ENCODE assay signal across 8 mouse cellular contexts in the genomic region with DNA sequence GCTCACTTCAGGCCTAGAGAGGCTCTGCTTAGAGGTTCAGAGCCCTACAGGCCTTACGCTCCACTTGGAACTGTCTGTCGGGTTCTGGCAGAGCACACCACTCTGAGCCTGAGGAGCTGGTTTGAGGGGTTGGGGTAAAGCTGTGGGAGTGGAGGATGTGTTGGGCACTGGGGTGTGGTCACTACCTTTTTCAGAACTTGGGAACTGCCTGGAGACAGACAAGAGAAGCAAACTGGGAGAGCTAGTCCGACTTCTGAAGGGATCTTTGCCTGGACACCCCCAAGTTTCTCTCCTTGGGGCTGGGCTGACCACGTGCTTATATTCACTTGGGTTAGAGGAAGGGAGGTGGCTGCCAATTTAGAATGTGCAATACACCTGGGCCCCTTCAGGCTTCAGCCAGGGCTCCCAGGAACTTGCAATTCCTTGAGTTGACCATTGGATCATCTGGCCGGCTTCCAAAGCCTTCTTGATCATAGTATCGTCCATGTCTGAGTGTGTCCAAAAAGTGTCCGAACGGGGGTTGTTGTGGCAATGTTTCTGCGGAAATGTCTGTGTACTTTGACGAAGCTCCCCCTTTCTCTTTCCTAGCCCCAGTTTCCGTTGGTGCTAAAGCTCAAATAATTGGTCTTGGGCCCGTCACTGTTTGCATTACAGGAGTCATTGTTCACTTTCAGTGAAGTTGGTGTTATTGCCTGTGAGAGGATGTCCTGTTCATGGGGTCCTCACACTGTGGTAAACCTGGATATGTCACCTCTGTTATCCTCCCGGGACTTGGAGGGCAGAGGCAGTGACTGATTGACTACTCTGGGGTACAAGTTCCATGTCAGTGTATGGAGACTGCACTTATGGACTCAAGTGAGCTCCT. TPM values are rescaled to one million over a fixed set of nuclear protein-coding genes. Genes with fewer than 3 reads are reported as not detected.
DNase-seq lines count a peak whose midpoint lies in the region; ATAC-seq and TF ChIP-seq lines count a peak whose summit lies in the region.

No protein-coding gene starts in this region.

- DNase-seq in liver, adult 2 months (ENCODE audit: extremely low read depth, low read depth, low spot score) = no peak
- no peak for DNase-seq in liver
- DNase-seq in gastrocnemius, adult 2 months = peak; percentile 69
- DNase-seq in lung, postnatal 0 days (ENCODE audit: low spot score) = peak; percentile 55
- no peak for DNase-seq in left cerebral cortex, postnatal 25 days (ENCODE audit: low spot score in 2 of 2)
- DNase-seq in right cerebral cortex, postnatal 36 days (ENCODE audit: low spot score in 2 of 2) = no peak
- DNase-seq in cerebellum, adult 2 months = no peak

- WGBS in liver, adult 2 months = 69% methylated on average over 13 of the region's 13 CpGs
- 58% methylated on average over 13 of the region's 13 CpGs for WGBS in intestine, postnatal 0 days
- WGBS in lung, postnatal 0 days = 37% methylated on average over 13 of the region's 13 CpGs
- WGBS in cerebellum, adult 2 months = 78% methylated on average over 13 of the region's 13 CpGs

- H3K4me2 ChIP-seq in intestine, postnatal 0 days (replicated peaks; ENCODE audit: low read depth) = peak overlapping the region; percentile 87
- peak overlapping the region; percentile 71 for H3K4me2 ChIP-seq in lung, postnatal 0 days (replicated peaks; ENCODE audit: low read depth, low read length)

- no peak for TF ChIP-seq CTCF in liver, adult 2 months (IDR thresholded peaks at IDR 0.05; ENCODE audit: low read depth, low read length)
- TF ChIP-seq CTCF in gastrocnemius, adult 2 months (IDR thresholded peaks at IDR 0.05) = no peak
- no peak for TF ChIP-seq CTCF in intestine, postnatal 0 days (IDR thresholded peaks at IDR 0.05; ENCODE audit: low read depth)
- no peak for TF ChIP-seq CTCF in lung, postnatal 0 days (IDR thresholded peaks at IDR 0.05)
- TF ChIP-seq CTCF in cerebellum, adult 2 months (IDR thresholded peaks at IDR 0.05; ENCODE audit: borderline replicate concordance, insufficient read depth, low read depth, low read length) = no peak

- H3K27ac ChIP-seq in liver, adult 2 months (replicated peaks; ENCODE audit: insufficient read depth, low read depth, low read length) = no peak overlapping the region
- peak overlapping the region; percentile 100 for H3K27ac ChIP-seq in gastrocnemius, adult 2 months
- peak overlapping the region; percentile 31 for H3K27ac ChIP-seq in intestine, postnatal 0 days (ENCODE audit: low read depth, low read length)
- H3K27ac ChIP-seq in lung, postnatal 0 days (ENCODE audit: low read length) = peak overlapping the region; percentile 98
- no peak overlapping the region for H3K27ac ChIP-seq in cerebellum, adult 2 months (ENCODE audit: insufficient read depth, low read length)

- no peaks in the 10 kb centered on the region for H3K36me3 ChIP-seq in liver, adult 2 months (ENCODE audit: control insufficient read depth, insufficient read depth, low read length)
- H3K36me3 ChIP-seq in intestine, postnatal 0 days (ENCODE audit: control insufficient read depth, insufficient read depth) = 0 out of 2 replicates have a peak, but pooled peaks cover 5% of the 10 kb centered on the region
- H3K36me3 ChIP-seq in lung, postnatal 0 days (ENCODE audit: insufficient read depth, low read length) = no peaks in the 10 kb centered on the region

- H3K4me1 ChIP-seq in liver, adult 2 months (ENCODE audit: control insufficient read depth, insufficient read depth, low read length) = peaks cover 3% of the 10 kb centered on the region; the same call in 1 of the 2 replicates
- peaks cover 15% of the 10 kb centered on the region; the same call in 1 of the 2 replicates for H3K4me1 ChIP-seq in intestine, postnatal 0 days (replicated peaks; ENCODE audit: control insufficient read depth, insufficient read depth, low read length)
- peaks cover 42% of the 10 kb centered on the region for H3K4me1 ChIP-seq in lung, postnatal 0 days (ENCODE audit: insufficient read depth, low read depth, low read length)
- H3K4me1 ChIP-seq in cerebellum, adult 2 months (ENCODE audit: control insufficient read depth, insufficient read depth, low read length) = no peaks in the 10 kb centered on the region

- no peak for ATAC-seq in intestine, postnatal 0 days
- ATAC-seq in lung, postnatal 0 days = no peak

- H3K27me3 ChIP-seq in liver, adult 2 months (ENCODE audit: control insufficient read depth, insufficient read depth, low read length) = no peaks in the 10 kb centered on the region
- H3K27me3 ChIP-seq in intestine, postnatal 0 days (replicated peaks; ENCODE audit: control insufficient read depth, insufficient read depth, low read length) = no peaks in the 10 kb centered on the region
- H3K27me3 ChIP-seq in lung, postnatal 0 days (replicated peaks; ENCODE audit: insufficient read depth, low read length) = no peaks in the 10 kb centered on the region
- H3K27me3 ChIP-seq in cerebellum, adult 2 months (ENCODE audit: control insufficient read depth, insufficient read depth, low read length) = no peaks in the 10 kb centered on the region

- no peak for TF ChIP-seq POLR2A in liver, adult 2 months (IDR thresholded peaks at IDR 0.05; ENCODE audit: extremely low read depth, insufficient read depth, low read length)
- no peak for TF ChIP-seq POLR2A in cerebellum, adult 2 months (IDR thresholded peaks at IDR 0.05; ENCODE audit: borderline replicate concordance, insufficient read depth, low read length)

- no peak for TF ChIP-seq EP300 in lung, postnatal 0 days (IDR thresholded peaks at IDR 0.05)

- H3K9me3 ChIP-seq in intestine, postnatal 0 days (ENCODE audit: control insufficient read depth) = no peaks in the 10 kb centered on the region
- no peaks in the 10 kb centered on the region for H3K9me3 ChIP-seq in lung, postnatal 0 days (ENCODE audit: low read length)

- intact Hi-C loops in gastrocnemius, adult 2 months (cut with DNase I) = loop anchor here (1.0 to 5.0 kb wide), 3 partner anchors 15 to 90 kb away; no protein-coding TSS in a partner anchor
- intact Hi-C loops in left cerebral cortex, postnatal 25 days (cut with DNase I) = loop anchor here (5.0 kb wide), 1 partner anchor 120 kb away; no protein-coding TSS in a partner anchor

- H3K9ac ChIP-seq in liver, adult 2 months (ENCODE audit: low read depth, low read length) = peak overlapping the region; percentile 1; the same call in 1 of the 2 replicates
- peak overlapping the region; percentile 18 for H3K9ac ChIP-seq in intestine, postnatal 0 days (ENCODE audit: low read depth, low read length)
- H3K9ac ChIP-seq in lung, postnatal 0 days (replicated peaks; ENCODE audit: low read depth) = peak overlapping the region; percentile 97

- no peaks in the 10 kb centered on the region; the same call in 1 of the 2 replicates for H3K79me2 ChIP-seq in liver, adult 2 months (ENCODE audit: control insufficient read depth, insufficient read depth, low read length)

- H3K4me3 ChIP-seq in liver, adult 2 months (ENCODE audit: insufficient read depth, low read depth, low read length) = no peak overlapping the region
- H3K4me3 ChIP-seq in gastrocnemius, adult 2 months = peak overlapping the region; percentile 99
- H3K4me3 ChIP-seq in intestine, postnatal 0 days (ENCODE audit: low read depth, low read length) = peak overlapping the region; percentile 78; the same call in 1 of the 2 replicates
- peak overlapping the region; percentile 95 for H3K4me3 ChIP-seq in lung, postnatal 0 days (ENCODE audit: low read depth, low read length)
- no peak overlapping the region for H3K4me3 ChIP-seq in cerebellum, adult 2 months (replicated peaks; ENCODE audit: insufficient read depth, low read depth, low read length)

RNA-seq across cellular contexts. Expression of a gene that starts 3.0 kb away (rescaled TPM):
- total RNA-seq in liver, adult 2 months (2014; rRNA removed) = 10.3 and 10.9 TPM in 2 replicates
- polyA plus RNA-seq in liver, adult 2 months (2012; rRNA removed) = 0.90 and 1.2 TPM in 2 replicates
- total RNA-seq in gastrocnemius, adult 2 months (2021) = 100 to 1,000 TPM; 212 to 217 TPM
- 26.2 and 30.1 TPM in 2 replicates for polyA plus RNA-seq in intestine, postnatal 0 days (2015; fragmentation: Nextera tagmentation; extraction: Ambion mirVana)
- polyA plus RNA-seq in lung, postnatal 0 days (2015; fragmentation: Nextera tagmentation; extraction: Ambion mirVana) = 151 and 163 TPM in 2 replicates
- 10 to 100 TPM; 20.2 to 21.0 TPM for total RNA-seq in left cerebral cortex, postnatal 25 days (2021)
- polyA plus RNA-seq in cerebellum, adult 2 months (2012; rRNA removed) = 5.3 and 5.8 TPM in 2 replicates

RNA-seq across cellular contexts. Expression of a gene that starts 25.3 kb away (rescaled TPM):
- total RNA-seq in liver, adult 2 months (2014; rRNA removed) = 101 and 117 TPM in 2 replicates
- polyA plus RNA-seq in liver, adult 2 months (2012; rRNA removed) = 99.1 and 107 TPM in 2 replicates
- 100 to 1,000 TPM; 423 to 463 TPM for total RNA-seq in gastrocnemius, adult 2 months (2021)
- polyA plus RNA-seq in intestine, postnatal 0 days (2015; fragmentation: Nextera tagmentation; extraction: Ambion mirVana) = 164 and 168 TPM in 2 replicates
- 153 and 159 TPM in 2 replicates for polyA plus RNA-seq in lung, postnatal 0 days (2015; fragmentation: Nextera tagmentation; extraction: Ambion mirVana)
- 100 to 1,000 TPM; 203 to 212 TPM for total RNA-seq in left cerebral cortex, postnatal 25 days (2021)
- 263 and 281 TPM in 2 replicates for polyA plus RNA-seq in cerebellum, adult 2 months (2012; rRNA removed)

RNA-seq across cellular contexts. Expression of a gene that starts 38.5 kb away (rescaled TPM):
- total RNA-seq in liver, adult 2 months (2014; rRNA removed) = 6.0 and 6.2 TPM in 2 replicates
- 9.6 and 14.6 TPM in 2 replicates for polyA plus RNA-seq in liver, adult 2 months (2012; rRNA removed)
- total RNA-seq in gastrocnemius, adult 2 months (2021) = 10 to 100 TPM in 1 of 2 experiments, 1 to 10 TPM in 1; 7.9 to 10.4 TPM
- polyA plus RNA-seq in intestine, postnatal 0 days (2015; fragmentation: Nextera tagmentation; extraction: Ambion mirVana) = 10.7 and 11.1 TPM in 2 replicates
- polyA plus RNA-seq in lung, postnatal 0 days (2015; fragmentation: Nextera tagmentation; extraction: Ambion mirVana) = 12.8 and 13.6 TPM in 2 replicates
- 10 to 100 TPM; 18.7 to 20.1 TPM for total RNA-seq in left cerebral cortex, postnatal 25 days (2021)
- 20.5 and 20.8 TPM in 2 replicates for polyA plus RNA-seq in cerebellum, adult 2 months (2012; rRNA removed)

RNA-seq across cellular contexts. Expression of a gene that starts 50.4 kb away (rescaled TPM):
- 25.6 and 27.1 TPM in 2 replicates for total RNA-seq in liver, adult 2 months (2014; rRNA removed)
- 11.2 and 12.1 TPM in 2 replicates for polyA plus RNA-seq in liver, adult 2 months (2012; rRNA removed)
- total RNA-seq in gastrocnemius, adult 2 months (2021) = 10 to 100 TPM; 23.5 to 27.2 TPM
- polyA plus RNA-seq in intestine, postnatal 0 days (2015; fragmentation: Nextera tagmentation; extraction: Ambion mirVana) = 53.1 and 54.1 TPM in 2 replicates
- 81.8 and 84.7 TPM in 2 replicates for polyA plus RNA-seq in lung, postnatal 0 days (2015; fragmentation: Nextera tagmentation; extraction: Ambion mirVana)
- 10 to 100 TPM; 46.0 to 46.9 TPM for total RNA-seq in left cerebral cortex, postnatal 25 days (2021)
- polyA plus RNA-seq in cerebellum, adult 2 months (2012; rRNA removed) = 30.9 and 33.9 TPM in 2 replicates

Comparison
In these comparisons a context has a peak if more than half of its experiments do, and no peak if none do; other contexts are left out.
1. DNase-seq: peak in gastrocnemius, adult 2 months (single experiment) and lung, postnatal 0 days (single experiment); none in liver, adult 2 months (single experiment), liver (single experiment), left cerebral cortex, postnatal 25 days (0 of 2), right cerebral cortex, postnatal 36 days (0 of 2) and cerebellum, adult 2 months (0 of 2).
2. H3K27ac ChIP-seq: peak in gastrocnemius, adult 2 months (single experiment), intestine, postnatal 0 days (single experiment) and lung, postnatal 0 days (single experiment); none in liver, adult 2 months (single experiment) and cerebellum, adult 2 months (single experiment).
3. H3K4me3 ChIP-seq: peak in gastrocnemius, adult 2 months (single experiment), intestine, postnatal 0 days (single experiment) and lung, postnatal 0 days (single experiment); none in liver, adult 2 months (single experiment) and cerebellum, adult 2 months (single experiment).
4. H3K9ac ChIP-seq: peak in every context shown above with its lines; median percentile 97 in lung, postnatal 0 days; 18 in intestine, postnatal 0 days; 1 in liver, adult 2 months.